Mouse (Mus musculus) lung, embryonic 14.5 days (tissue): ENCODE data around the gene Reep6. TPM values are rescaled to one million over a fixed set of nuclear protein-coding genes. Genes with fewer than 3 reads are reported as not detected.

Experiments
- ATAC-seq: fragments of 200-750 bp; cut with Nextera tagmentation; 2 replicates; pipeline ENCODE4 v1.8.0; 2017; ENCODE audit warnings: mild to moderate bottlenecking, moderate TSS enrichment, moderate library complexity; ENCODE audit not compliant: insufficient read depth
- DNase-seq: peaks from one replicate; pipeline ENCODE4 v3.0.0-alpha.2; 2015
- H3K27ac ChIP-seq: fragments of 300-500 bp; sonication (generic); 2 replicates; pipeline ENCODE4 v1.5.1; 2014; ENCODE audit warnings: low read depth, mild to moderate bottlenecking, moderate library complexity
- H3K27me3 ChIP-seq: fragments of 300-500 bp; sonication (generic); 2 replicates; pipeline ENCODE4 v1.6.1; 2014; ENCODE audit warnings: low read length, control low read depth; ENCODE audit not compliant: insufficient read depth
- H3K36me3 ChIP-seq: fragments of 300-500 bp; sonication (generic); 2 replicates; pipeline ENCODE4 v1.6.1; 2014; ENCODE audit warnings: control low read depth; ENCODE audit not compliant: insufficient read depth
- H3K4me1 ChIP-seq: fragments of 300-500 bp; sonication (generic); 2 replicates; pipeline ENCODE4 v1.6.1; 2014; ENCODE audit warnings: antibody characterized with exemption, control low read depth; ENCODE audit not compliant: insufficient read depth
- H3K4me2 ChIP-seq: fragments of 300-500 bp; sonication (generic); 2 replicates; pipeline ENCODE4 v1.6.1; 2014; ENCODE audit warnings: mild to moderate bottlenecking
- H3K4me3 ChIP-seq: fragments of 300-500 bp; sonication (generic); 2 replicates; pipeline ENCODE4 v1.5.1; 2014; ENCODE audit warnings: low read depth, low read length
- H3K9ac ChIP-seq: fragments of 300-500 bp; sonication (generic); 2 replicates; pipeline ENCODE4 v1.6.1; 2014
- H3K9me3 ChIP-seq: fragments of 300-500 bp; sonication (generic); 2 replicates; pipeline ENCODE4 v1.6.1; 2016; ENCODE audit warnings: low read depth, low read length, control low read depth
- CTCF ChIP-seq: IDR thresholded peaks from 2 replicates; pipeline ENCODE4 v1.5.1; 2016; ENCODE audit warnings: antibody characterized with exemption, low read depth
- WGBS: fragments of 180-500 bp; shearing (Covaris S2); extraction: QIAGEN DNeasy Blood & Tissue Kit; methylation state at CpG from one replicate; pipeline ENCODE4 v1.1.7; 2014; 5-methylcytosine and 5-hydroxymethylcytosine counted together
- polyA plus RNA-seq: library from polyadenylated mRNA; unstranded; fragments of >200 nt; fragmentation: Nextera tagmentation; extraction: Ambion mirVana; gene quantifications from 2 replicates; pipeline ENCODE4 v1.2.1, GENCODE M21; 2014

The Reep6 gene
- polyA plus RNA-seq, 1 experiment from 2014 or later = 12.2 TPM

- DNase-seq = no peak
- no peak for ATAC-seq
- Histone ChIP-seq H3K36me3 (peaks cover 63% of the 10 kb centered on the region), H3K27ac (no peak overlapping the region), H3K9me3 (no peaks in the 10 kb centered on the region), H3K4me2 (no peak overlapping the region), H3K4me3 (no peak overlapping the region), H3K9ac (no peak overlapping the region), H3K4me1 (no peaks in the 10 kb centered on the region), H3K27me3 (no peaks in the 10 kb centered on the region)
- TF ChIP-seq CTCF = peak; percentile 13; the same call in 1 of the 2 replicates
- 62% methylated on average over 8 of the region's 8 CpGs for WGBS
These were observed 41.1 kb upstream of the Reep6 start for GRCm38 (mm10) chr10:80288657-80289056.

GRCm38 (mm10) chr10:80292251-80293146 lies 37.3 kb upstream of the Reep6 start, which contains the start of gene Rps15:
Rps15 (plus strand) TSS chr10:80292453.
- WGBS = under 1% methylated on average over 70 of the region's 72 CpGs
- Histone ChIP-seq H3K27me3 (peaks cover 9% of the 10 kb centered on the region; the same call in 1 of the 2 replicates), H3K36me3 (peaks cover 41% of the 10 kb centered on the region), H3K4me1 (no peaks in the 10 kb centered on the region), H3K9me3 (no peaks in the 10 kb centered on the region), H3K27ac (peak within 1 kb of the TSS; percentile 95), H3K4me2 (peak within 1 kb of the TSS; percentile 98), H3K4me3 (peak within 1 kb of the TSS; percentile 96), H3K9ac (peak within 1 kb of the TSS; percentile 100)
- peak; percentile 86 for ATAC-seq
- peak; percentile 76 for TF ChIP-seq CTCF
- peak; percentile 99 for DNase-seq

- Histone ChIP-seq H3K4me1 (no peaks in the 10 kb centered on the region), H3K4me3 (peak overlapping the region; percentile 96), H3K27me3 (peaks cover 17% of the 10 kb centered on the region), H3K4me2 (peak overlapping the region; percentile 98), H3K9ac (peak overlapping the region; percentile 100), H3K36me3 (peaks cover 33% of the 10 kb centered on the region), H3K27ac (peak overlapping the region; percentile 95), H3K9me3 (no peaks in the 10 kb centered on the region)
- WGBS = 20% methylated on average over 14 of the region's 14 CpGs
- peak; percentile 34 for DNase-seq
- no peak for ATAC-seq
- TF ChIP-seq CTCF = 0 out of 2 replicates have a peak, but pooled peaks have one; percentile 8
These were observed 36.4 kb upstream of the Reep6 start for GRCm38 (mm10) chr10:80293325-80293724.

- no peak for TF ChIP-seq CTCF
- WGBS = 68% methylated on average over 4 of the region's 4 CpGs
- Histone ChIP-seq H3K4me3 (peak overlapping the region; percentile 9; the same call in 1 of the 2 replicates), H3K4me1 (no peaks in the 10 kb centered on the region), H3K27ac (no peak overlapping the region), H3K9me3 (no peaks in the 10 kb centered on the region), H3K27me3 (peaks cover 27% of the 10 kb centered on the region), H3K9ac (no peak overlapping the region), H3K36me3 (peaks cover 25% of the 10 kb centered on the region), H3K4me2 (peak overlapping the region; percentile 98; the same call in 1 of the 2 replicates)
- DNase-seq (no peak), ATAC-seq (no peak)
These were observed 35.4 kb upstream of the Reep6 start for GRCm38 (mm10) chr10:80294311-80294710.

GRCm38 (mm10) chr10:80294788-80295303 lies 34.9 kb upstream of the Reep6 start:
- Histone ChIP-seq H3K27ac (no peak overlapping the region), H3K27me3 (peaks cover 32% of the 10 kb centered on the region), H3K4me1 (no peaks in the 10 kb centered on the region), H3K9ac (no peak overlapping the region), H3K4me2 (peak overlapping the region; percentile 53; the same call in 1 of the 2 replicates), H3K36me3 (peaks cover 25% of the 10 kb centered on the region), H3K9me3 (no peaks in the 10 kb centered on the region), H3K4me3 (no peak overlapping the region; the same call in 1 of the 2 replicates)
- WGBS = 46% methylated on average over 7 of the region's 7 CpGs
- ATAC-seq (no peak), DNase-seq (no peak)
- no peak for TF ChIP-seq CTCF

GRCm38 (mm10) chr10:80295618-80296425 lies 33.9 kb upstream of the Reep6 start, which contains the start of gene Apc2:
Apc2 (plus strand) TSS chr10:80295977.
- H3K4me3 ChIP-seq = peak within 1 kb of the TSS; percentile 17
- H3K27ac ChIP-seq = no peak within 1 kb of the TSS
- DNase-seq = peak; percentile 74
- no peaks in the 10 kb centered on the region for H3K4me1 ChIP-seq
- peak within 1 kb of the TSS; percentile 19; the same call in 1 of the 2 replicates for H3K9ac ChIP-seq
- TF ChIP-seq CTCF = peak; percentile 73
- WGBS = 1% methylated on average over 26 of the region's 26 CpGs
- no peaks in the 10 kb centered on the region for H3K9me3 ChIP-seq
- peaks cover 42% of the 10 kb centered on the region for H3K27me3 ChIP-seq
- peak within 1 kb of the TSS; percentile 53 for H3K4me2 ChIP-seq
- ATAC-seq = peak; percentile 28
- H3K36me3 ChIP-seq = peaks cover 25% of the 10 kb centered on the region
